Mouse (Mus musculus) liver, postnatal 0 days (tissue): ENCODE measurements around the gene Serpine1. TPM values are rescaled to one million over a fixed set of nuclear protein-coding genes. Genes with fewer than 3 reads are reported as not detected.
A peak's percentile ranks its signal among the peaks of the same experiment; 100 is the strongest.

Source experiments
- ATAC-seq: fragments of 200-750 bp; cut with Nextera tagmentation; 2 replicates; pipeline ENCODE4 v1.8.0; 2017; ENCODE audit warnings: mild to moderate bottlenecking, moderate library complexity
- DNase-seq: peaks from one replicate; pipeline ENCODE4 v3.0.0-alpha.2; 2016
- H3K27ac ChIP-seq: fragments of 300-500 bp; sonication (generic); 2 replicates; pipeline ENCODE4 v1.5.1; 2014; ENCODE audit warnings: antibody characterized with exemption, moderate library complexity, mild to moderate bottlenecking, low read depth
- H3K27me3 ChIP-seq: fragments of 300-500 bp; sonication (generic); 2 replicates; pipeline ENCODE4 v1.6.1; 2014; ENCODE audit warnings: low read length, control low read depth, mixed read lengths; ENCODE audit not compliant: insufficient read depth
- H3K36me3 ChIP-seq: fragments of 300-500 bp; sonication (generic); replicated peaks from 2 replicates; pipeline ENCODE4 v1.6.1; 2014; ENCODE audit warnings: mild to moderate bottlenecking, control low read depth, low read length, moderate library complexity, mixed read lengths; ENCODE audit not compliant: insufficient read depth
- H3K4me1 ChIP-seq: fragments of 300-500 bp; sonication (generic); 2 replicates; pipeline ENCODE4 v1.6.1; 2014; ENCODE audit warnings: antibody characterized with exemption, mild to moderate bottlenecking, control low read depth; ENCODE audit not compliant: insufficient read depth
- H3K4me2 ChIP-seq: fragments of 300-500 bp; sonication (generic); 2 replicates; pipeline ENCODE4 v1.6.1; 2014; ENCODE audit warnings: low read depth, mild to moderate bottlenecking, low read length, moderate library complexity, mixed read lengths
- H3K4me3 ChIP-seq: fragments of 300-500 bp; sonication (generic); 2 replicates; pipeline ENCODE4 v1.5.1; 2014; ENCODE audit warnings: low read depth, low read length
- H3K9ac ChIP-seq: fragments of 300-500 bp; sonication (generic); replicated peaks from 2 replicates; pipeline ENCODE4 v1.6.1; 2014; ENCODE audit warnings: mild to moderate bottlenecking, moderate library complexity
- H3K9me3 ChIP-seq: fragments of 300-500 bp; sonication (generic); 2 replicates; pipeline ENCODE4 v1.6.1; 2016; ENCODE audit warnings: mild to moderate bottlenecking, control low read depth, low read length, mixed read lengths
- CTCF ChIP-seq: sonication (generic); IDR thresholded peaks from 2 replicates; pipeline ENCODE4 v1.5.1; 2016; ENCODE audit warnings: antibody characterized with exemption, low read depth
- EP300 ChIP-seq: IDR thresholded peaks from 2 replicates; pipeline ENCODE4 v1.6.1; 2016; ENCODE audit warnings: antibody characterized with exemption, low read depth, mild to moderate bottlenecking
- WGBS: fragments of 180-500 bp; shearing (Covaris S2); extraction: QIAGEN DNeasy Blood & Tissue Kit; methylation state at CpG from one replicate; pipeline ENCODE4 v1.1.7; 2014; ENCODE audit not compliant: insufficient replicate concordance; 5-methylcytosine and 5-hydroxymethylcytosine counted together
- polyA plus RNA-seq: library from polyadenylated mRNA; unstranded; fragments of >200 nt; fragmentation: Nextera tagmentation; extraction: Ambion mirVana; gene quantifications from 2 replicates; pipeline ENCODE4 v1.2.1, GENCODE M21; 2015

The Serpine1 gene
- polyA plus RNA-seq, 1 experiment from 2014 or later = 0.23 TPM

GRCm38 (mm10) chr5:137068711-137069110, 3.4 kb downstream of the Serpine1 start:
- Histone ChIP-seq H3K9me3 (no peaks in the 10 kb centered on the region), H3K36me3 (peaks cover 15% of the 10 kb centered on the region), H3K4me2 (no peak overlapping the region), H3K4me1 (peaks cover 16% of the 10 kb centered on the region), H3K4me3 (no peak overlapping the region), H3K9ac (no peak overlapping the region), H3K27ac (no peak overlapping the region), H3K27me3 (no peaks in the 10 kb centered on the region)
- TF ChIP-seq CTCF (no peak), EP300 (no peak)
- 57% methylated on average over 4 of the region's 4 CpGs for WGBS
- ATAC-seq = no peak
- DNase-seq = no peak

GRCm38 (mm10) chr5:137065923-137066322, 6.1 kb downstream of the Serpine1 start:
- no peaks in the 10 kb centered on the region for H3K27me3 ChIP-seq
- ATAC-seq (no peak), DNase-seq (no peak)
- H3K4me2 ChIP-seq = no peak overlapping the region
- no peak overlapping the region for H3K4me3 ChIP-seq
- H3K27ac ChIP-seq = no peak overlapping the region
- WGBS = 62% methylated on average over 8 of the region's 8 CpGs
- no peak for TF ChIP-seq EP300
- peak; percentile 23; the same call in 1 of the 2 replicates for TF ChIP-seq CTCF
- H3K9ac ChIP-seq = no peak overlapping the region
- peaks cover 2% of the 10 kb centered on the region; the same call in 1 of the 2 replicates for H3K4me1 ChIP-seq
- H3K9me3 ChIP-seq = no peaks in the 10 kb centered on the region
- H3K36me3 ChIP-seq = peaks cover 17% of the 10 kb centered on the region

- ATAC-seq (no peak), DNase-seq (no peak)
- Histone ChIP-seq H3K36me3 (peaks cover 17% of the 10 kb centered on the region), H3K4me3 (no peak overlapping the region), H3K9ac (no peak overlapping the region), H3K9me3 (no peaks in the 10 kb centered on the region), H3K4me2 (no peak overlapping the region), H3K27ac (no peak overlapping the region), H3K4me1 (no peaks in the 10 kb centered on the region), H3K27me3 (no peaks in the 10 kb centered on the region)
- 66% methylated on average over 6 of the region's 6 CpGs for WGBS
- TF ChIP-seq CTCF = no peak
- no peak for TF ChIP-seq EP300
These were observed 6.6 kb downstream of the Serpine1 start for GRCm38 (mm10) chr5:137065454-137065853.

- no peaks in the 10 kb centered on the region for H3K27me3 ChIP-seq
- ATAC-seq (no peak), DNase-seq (no peak)
- H3K4me2 ChIP-seq = no peak overlapping the region
- H3K4me1 ChIP-seq = no peaks in the 10 kb centered on the region
- TF ChIP-seq CTCF = no peak
- TF ChIP-seq EP300 = no peak
- 72% methylated on average over 5 of the region's 5 CpGs for WGBS
- peaks cover 10% of the 10 kb centered on the region for H3K36me3 ChIP-seq
- no peak overlapping the region for H3K27ac ChIP-seq
- no peaks in the 10 kb centered on the region for H3K9me3 ChIP-seq
- H3K4me3 ChIP-seq = no peak overlapping the region
- no peak overlapping the region for H3K9ac ChIP-seq
These were observed 9.5 kb downstream of the Serpine1 start for GRCm38 (mm10) chr5:137062601-137063000.

- Histone ChIP-seq H3K9ac (no peak overlapping the region), H3K4me2 (no peak overlapping the region), H3K27ac (no peak overlapping the region), H3K4me1 (no peaks in the 10 kb centered on the region), H3K9me3 (no peaks in the 10 kb centered on the region), H3K27me3 (no peaks in the 10 kb centered on the region), H3K36me3 (peaks cover 8% of the 10 kb centered on the region; the same call in 1 of the 2 replicates), H3K4me3 (no peak overlapping the region)
- WGBS = 18% methylated on average over 8 of the region's 12 CpGs
- ATAC-seq (peak; percentile 76), DNase-seq (peak; percentile 64)
- TF ChIP-seq EP300 = no peak
- TF ChIP-seq CTCF = peak; percentile 62
These were observed 10.1 kb downstream of the Serpine1 start for GRCm38 (mm10) chr5:137061809-137062481.

- peaks cover 3% of the 10 kb centered on the region for H3K4me1 ChIP-seq
- peak; percentile 72 for ATAC-seq
- no peak overlapping the region for H3K4me2 ChIP-seq
- 73% methylated on average over 5 of the region's 5 CpGs for WGBS
- no peaks in the 10 kb centered on the region for H3K27me3 ChIP-seq
- no peaks in the 10 kb centered on the region for H3K36me3 ChIP-seq
- TF ChIP-seq EP300 = no peak
- no peak for TF ChIP-seq CTCF
- no peak overlapping the region for H3K4me3 ChIP-seq
- DNase-seq = no peak
- no peaks in the 10 kb centered on the region for H3K9me3 ChIP-seq
- no peak overlapping the region for H3K9ac ChIP-seq
- no peak overlapping the region for H3K27ac ChIP-seq
These were observed 17.2 kb downstream of the Serpine1 start for GRCm38 (mm10) chr5:137054873-137055272.
